Mouse (Mus musculus): ENCODE measurements at regions not wholly inside any gene's neighbourhood (a gene's known extent, or its start where the extent isn't known, plus 50 kb on each side); places are given as distances from the start of the nearest gene placed in this dataset.

DNA sequence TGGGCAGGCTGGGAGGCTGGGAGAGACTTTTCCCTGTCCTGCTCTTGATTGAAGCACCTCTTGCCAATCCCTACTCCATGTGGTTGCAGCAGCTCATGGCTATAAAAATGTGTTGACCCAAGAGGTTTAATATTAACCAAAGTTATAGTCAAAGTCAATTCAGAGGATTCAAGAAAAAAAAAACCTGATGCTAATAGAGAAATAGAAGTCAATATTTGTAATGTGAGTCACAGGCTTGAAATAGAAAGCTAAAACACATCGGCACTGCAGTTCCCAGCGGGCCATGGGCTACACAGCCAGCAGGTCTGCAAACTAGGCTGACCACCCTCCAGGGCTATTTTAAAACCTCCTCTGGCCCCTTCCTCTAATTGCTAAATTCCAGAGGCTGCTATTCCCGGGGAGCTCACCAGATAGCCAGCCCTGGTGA, 53.2 kb upstream of the Bmp2 start:
- no peak for DNase-seq (ENCODE audit: low read depth)

DNA sequence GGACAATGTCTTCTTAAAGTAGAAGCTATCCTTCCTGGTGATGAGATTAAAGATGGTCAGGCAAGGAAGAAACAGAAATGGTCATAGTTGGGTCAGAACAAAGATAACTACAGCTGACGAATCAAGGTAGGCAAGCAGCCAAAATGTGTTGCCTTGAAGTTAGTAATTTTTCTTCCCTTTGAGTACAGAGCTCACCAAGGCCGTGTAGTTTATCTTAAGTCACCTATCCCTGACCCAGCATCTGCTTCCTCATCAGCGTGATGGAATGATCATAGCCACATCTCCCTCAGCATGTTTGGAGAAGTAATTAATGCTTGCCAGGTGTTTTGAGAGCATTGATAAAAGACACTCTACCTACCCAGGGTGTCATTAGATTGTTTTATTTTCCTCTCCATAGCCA, 52.1 kb upstream of the Bmp2 start:
- DNase-seq (ENCODE audit: low read depth) = no peak

Measured in induced T-regulatory cell, adult 2 months (primary cell).